Mouse (Mus musculus): Measurements from ENCODE around the gene Tshb. TPM values are rescaled to one million over a fixed set of nuclear protein-coding genes. Genes with fewer than 3 reads are reported as not detected.

The Tshb gene
- total and polyA plus RNA-seq, 3 experiments, result not detected

GRCm38 (mm10) chr3:102736436-102736835 lies 46.1 kb downstream of the Tshb start:
- no peak for DNase-seq

- DNase-seq, result no peak
Observed at GRCm38 (mm10) chr3:102735638-102736037, 46.9 kb downstream of the Tshb start.

GRCm38 (mm10) chr3:102735031-102735558 lies 47.4 kb downstream of the Tshb start:
- DNase-seq, result peak; percentile 31

- DNase-seq, result peak; percentile 78
Observed at GRCm38 (mm10) chr3:102734313-102735030, 48.0 kb downstream of the Tshb start, which contains the start of gene Tspan2. Gene Tspan2, plus strand, starts transcription at chr3:102734529.

- DNase-seq, result no peak
Observed at GRCm38 (mm10) chr3:102733936-102734312, 48.6 kb downstream of the Tshb start.

- no peak for DNase-seq
Observed at GRCm38 (mm10) chr3:102733050-102733449, 49.5 kb downstream of the Tshb start.

GRCm38 (mm10) chr3:102732619-102733018 lies 49.9 kb downstream of the Tshb start:
- no peak for DNase-seq

- DNase-seq, result no peak
Observed at GRCm38 (mm10) chr3:102731112-102731511, 51.4 kb downstream of the Tshb start.

GRCm38 (mm10) chr3:102729416-102729815 lies 53.1 kb downstream of the Tshb start:
- no peak for DNase-seq

Other genes starting within 250 kb of the Tshb start
- gene Tspan2, start 48.2 kb downstream of the Tshb start, total RNA-seq (2021), result 1 to 10 TPM; 3.4 to 8.6 TPM
- gene Tspan2, start 48.2 kb downstream of the Tshb start, polyA plus RNA-seq (2012; rRNA removed), result 0.28 and 0.36 TPM in 2 replicates
- not detected for gene Sycp1, start 153.4 kb upstream of the Tshb start, total RNA-seq (2021)
- not detected in 2 replicates for gene Sycp1, start 153.4 kb upstream of the Tshb start, polyA plus RNA-seq (2012; rRNA removed)
- not detected for gene Nr1h5, start 181.4 kb upstream of the Tshb start, total RNA-seq (2021)
- not detected in 2 replicates for gene Nr1h5, start 181.4 kb upstream of the Tshb start, polyA plus RNA-seq (2012; rRNA removed)
- gene Sike1, start 213.0 kb upstream of the Tshb start, total RNA-seq (2021), result 10 to 100 TPM; 67.8 to 77.6 TPM
- gene Sike1, start 213.0 kb upstream of the Tshb start, polyA plus RNA-seq (2012; rRNA removed), result 18.3 and 21.9 TPM in 2 replicates
- gene Csde1, start 237.7 kb upstream of the Tshb start, total RNA-seq (2021), result 100 to 1,000 TPM; 364 to 492 TPM
- gene Csde1, start 237.7 kb upstream of the Tshb start, polyA plus RNA-seq (2012; rRNA removed), result 5.6 and 7.6 TPM in 2 replicates

All from adrenal gland, adult 2 months (tissue).